ENCODE assay signal across 19 mouse cellular contexts in the genomic region with DNA sequence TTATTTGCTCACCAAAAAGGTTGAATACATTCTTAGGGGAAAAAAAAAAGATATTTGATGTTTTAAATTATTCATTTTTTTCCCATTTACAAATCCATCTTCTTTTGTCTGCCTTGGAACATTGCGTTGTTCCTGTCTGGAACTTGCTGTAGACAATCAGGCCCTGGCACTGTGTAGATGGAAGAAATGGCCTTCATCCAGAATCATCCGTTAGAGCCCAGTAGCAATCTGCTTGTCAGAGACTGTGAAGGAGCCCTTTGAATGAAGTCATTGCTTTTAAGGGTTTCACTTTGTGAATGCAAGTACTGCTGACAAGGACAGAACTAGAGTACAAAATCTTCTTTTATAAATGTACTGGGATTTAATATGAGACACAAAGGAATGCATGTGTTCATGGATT.
DNase-seq lines count a peak whose midpoint lies in the region; ATAC-seq and TF ChIP-seq lines count a peak whose summit lies in the region.
"Had no signal": no experiment of that assay in that cellular context is flagged by ENCODE, and none has a peak within 500 bp of the region (broad histone marks: within the 10 kb centered on the region; RNA-seq: fewer than 3 reads in every experiment).

No protein-coding gene starts in this region.

- no peaks in the 10 kb centered on the region for H3K9me3 ChIP-seq in heart, embryonic 10.5 days
- H3K9me3 ChIP-seq in midbrain, postnatal 0 days (ENCODE audit: low read length) = no peaks in the 10 kb centered on the region
- no peaks in the 10 kb centered on the region for H3K9me3 ChIP-seq in midbrain, embryonic 16.5 days (replicated peaks; ENCODE audit: control insufficient read depth, low read length, poor library complexity, severe bottlenecking)
- H3K9me3 ChIP-seq: embryonic facial prominence, embryonic 15.5 days; G1E; hindbrain, embryonic 13.5 days; limb, embryonic 12.5 days; liver, embryonic 13.5 days; neural tube, embryonic 12.5 days; stomach, embryonic 15.5 days had no signal

- intact Hi-C loops in heart, postnatal 10 days (cut with DNase I) = no loop called here

- TF ChIP-seq CTCF in midbrain, postnatal 0 days (IDR thresholded peaks at IDR 0.05) = no peak

- ATAC-seq in midbrain, postnatal 0 days (ENCODE audit: low FRiP score) = no peak
- no peak for ATAC-seq in midbrain, embryonic 16.5 days
- ATAC-seq: CD4-positive, CD25-positive, alpha-beta regulatory T cell, adult 4 months; intestine, postnatal 0 days; lung, postnatal 0 days had no signal

- peak; percentile 6 to 10 for DNase-seq in heart, postnatal 10 days
- no peak for DNase-seq in heart, embryonic 10.5 days (ENCODE audit: low spot score)
- peak; percentile 63 for DNase-seq in midbrain, postnatal 0 days (ENCODE audit: low spot score)
- DNase-seq in layer of hippocampus, adult 18-20 months (ENCODE audit: low spot score in 2 of 2) = peak; percentile 1 to 25
- DNase-seq in telencephalon, adult 2 months (ENCODE audit: low read depth, low spot score) = peak; percentile 6
- no peak for DNase-seq in thymus, postnatal 0 days (ENCODE audit: low spot score)
- DNase-seq: heart, adult 18-20 months; liver, embryonic 13.5 days; thymus, postnatal 36 days had no signal

- H3K27ac ChIP-seq in heart, embryonic 10.5 days = no peak overlapping the region
- no peak overlapping the region for H3K27ac ChIP-seq in midbrain, postnatal 0 days (ENCODE audit: low read depth, low read length)
- no peak overlapping the region for H3K27ac ChIP-seq in midbrain, embryonic 16.5 days (ENCODE audit: low read length)
- H3K27ac ChIP-seq: embryonic facial prominence, embryonic 15.5 days; hindbrain, embryonic 13.5 days; limb, embryonic 12.5 days; liver, embryonic 13.5 days; neural tube, embryonic 12.5 days; stomach, embryonic 15.5 days had no signal

- WGBS in heart, embryonic 10.5 days = 66% methylated on average over 2 of the region's 2 CpGs
- WGBS in midbrain, postnatal 0 days = 57% methylated on average over 2 of the region's 2 CpGs
- WGBS in midbrain, embryonic 16.5 days = 54% methylated on average over 2 of the region's 2 CpGs

- H3K4me2 ChIP-seq in midbrain, postnatal 0 days (ENCODE audit: low read depth, low read length, poor library complexity, severe bottlenecking) = no peak overlapping the region
- no peak overlapping the region for H3K4me2 ChIP-seq in midbrain, embryonic 16.5 days (ENCODE audit: low read length)
- H3K4me2 ChIP-seq: embryonic facial prominence, embryonic 15.5 days; hindbrain, embryonic 13.5 days; limb, embryonic 12.5 days; liver, embryonic 13.5 days; neural tube, embryonic 12.5 days; stomach, embryonic 15.5 days had no signal

- H3K27me3 ChIP-seq in heart, embryonic 10.5 days (ENCODE audit: insufficient read depth, poor library complexity, severe bottlenecking) = no peaks in the 10 kb centered on the region
- H3K27me3 ChIP-seq in midbrain, postnatal 0 days (ENCODE audit: insufficient read depth, low read length) = no peaks in the 10 kb centered on the region
- no peaks in the 10 kb centered on the region for H3K27me3 ChIP-seq in midbrain, embryonic 16.5 days (ENCODE audit: control insufficient read depth, insufficient read depth, low read depth, low read length)
- H3K27me3 ChIP-seq: embryonic facial prominence, embryonic 15.5 days; hindbrain, embryonic 13.5 days; limb, embryonic 12.5 days; liver, embryonic 13.5 days; neural tube, embryonic 12.5 days; stomach, embryonic 15.5 days had no signal

- 0 out of 2 replicates have a peak, but pooled peaks cover 4% of the 10 kb centered on the region for H3K4me1 ChIP-seq in heart, embryonic 10.5 days
- H3K4me1 ChIP-seq in midbrain, postnatal 0 days (ENCODE audit: insufficient read depth, low read length) = no peaks in the 10 kb centered on the region
- no peaks in the 10 kb centered on the region for H3K4me1 ChIP-seq in midbrain, embryonic 16.5 days (ENCODE audit: control insufficient read depth, insufficient read depth, low read length)
- H3K4me1 ChIP-seq: embryonic facial prominence, embryonic 15.5 days; hindbrain, embryonic 13.5 days; limb, embryonic 12.5 days; liver, embryonic 13.5 days; neural tube, embryonic 12.5 days; stomach, embryonic 15.5 days had no signal

- no peak overlapping the region for H3K9ac ChIP-seq in midbrain, postnatal 0 days (replicated peaks; ENCODE audit: low read length, poor library complexity, severe bottlenecking)
- H3K9ac ChIP-seq in midbrain, embryonic 16.5 days (ENCODE audit: low read depth, low read length) = no peak overlapping the region
- H3K9ac ChIP-seq: embryonic facial prominence, embryonic 15.5 days; hindbrain, embryonic 13.5 days; limb, embryonic 12.5 days; liver, embryonic 13.5 days; neural tube, embryonic 12.5 days; stomach, embryonic 15.5 days had no signal

- H3K4me3 ChIP-seq in heart, embryonic 10.5 days = no peak overlapping the region
- H3K4me3 ChIP-seq in midbrain, postnatal 0 days (ENCODE audit: low read depth, low read length) = no peak overlapping the region
- no peak overlapping the region for H3K4me3 ChIP-seq in midbrain, embryonic 16.5 days (ENCODE audit: low read depth, low read length)
- H3K4me3 ChIP-seq: embryonic facial prominence, embryonic 15.5 days; hindbrain, embryonic 13.5 days; limb, embryonic 12.5 days; liver, embryonic 13.5 days; neural tube, embryonic 12.5 days; stomach, embryonic 15.5 days had no signal

- no peaks in the 10 kb centered on the region for H3K36me3 ChIP-seq in heart, embryonic 10.5 days
- no peaks in the 10 kb centered on the region for H3K36me3 ChIP-seq in midbrain, postnatal 0 days (ENCODE audit: insufficient read depth, low read length)
- no peaks in the 10 kb centered on the region for H3K36me3 ChIP-seq in midbrain, embryonic 16.5 days (ENCODE audit: control insufficient read depth, insufficient read depth, low read length)
- H3K36me3 ChIP-seq: embryonic facial prominence, embryonic 15.5 days; G1E; hindbrain, embryonic 13.5 days; limb, embryonic 12.5 days; liver, embryonic 13.5 days; neural tube, embryonic 12.5 days; stomach, embryonic 15.5 days had no signal

Comparison
In these comparisons a context has a peak if more than half of its experiments do, and no peak if none do; other contexts are left out.
1. DNase-seq: peak in heart, postnatal 10 days (2 of 2), midbrain, postnatal 0 days (single experiment), layer of hippocampus, adult 18-20 months (2 of 2) and telencephalon, adult 2 months (single experiment); none in heart, embryonic 10.5 days (single experiment) and thymus, postnatal 0 days (single experiment).